Mouse (Mus musculus) heart, postnatal 36 days (tissue): ENCODE measurements at regions not wholly inside any gene's neighbourhood (a gene's known extent, or its start where the extent isn't known, plus 50 kb on each side); places are given as distances from the start of the nearest gene placed in this dataset.

Source experiments
- DNase-seq, 2 experiments: peaks; one replicate each; pipeline ENCODE4 v3.0.0; 2021 to 2022
- intact Hi-C: fragments of 180-260 bp; cut with DNase I; formaldehyde crosslinking; loops from one replicate; pipeline ENCODE4 v1.15.1; 2025

- no peak for DNase-seq
- intact Hi-C loops: no loop called here
Observed at GRCm38 (mm10) chr1:90287251-90287650, 83.5 kb downstream of the Ackr3 start.

- DNase-seq: peak in 1 of 2 experiments; percentile 29
- intact Hi-C loops: no loop called here
Observed at GRCm38 (mm10) chr1:90288892-90289731, 85.3 kb downstream of the Ackr3 start.

- intact Hi-C loops: loop anchor here (2.0 to 5.0 kb wide), 3 partner anchors 78 to 203 kb away; no protein-coding TSS in a partner anchor
- peak in 1 of 2 experiments; percentile 33 for DNase-seq
Observed at GRCm38 (mm10) chr1:90289732-90290215, 86.0 kb downstream of the Ackr3 start.

GRCm38 (mm10) chr1:90290428-90291197 is 86.8 kb downstream of the Ackr3 start:
- intact Hi-C loops: loop anchor here (2.0 to 5.0 kb wide), 3 partner anchors 77 to 202 kb away; no protein-coding TSS in a partner anchor
- DNase-seq: no peak

- DNase-seq: no peak
- intact Hi-C loops: loop anchor here (2.0 to 5.0 kb wide), 3 partner anchors 76 to 201 kb away; no protein-coding TSS in a partner anchor
Observed at GRCm38 (mm10) chr1:90291256-90291655, 87.5 kb downstream of the Ackr3 start.

GRCm38 (mm10) chr1:90297751-90298150 is 94.0 kb downstream of the Ackr3 start:
- no peak for DNase-seq
- intact Hi-C loops: no loop called here

GRCm38 (mm10) chr1:90300229-90300628 is 96.4 kb downstream of the Ackr3 start:
- intact Hi-C loops: no loop called here

GRCm38 (mm10) chr1:90304331-90304730 is 100.6 kb downstream of the Ackr3 start:
- no peak for DNase-seq
- intact Hi-C loops: no loop called here

More at GRCm38 (mm10) chr1:90300229-90300628, 96.4 kb downstream of the Ackr3 start:
- DNase-seq: no peak

- DNase-seq: no peak
- intact Hi-C loops: no loop called here
Observed at GRCm38 (mm10) chr1:90311016-90311415, 107.2 kb downstream of the Ackr3 start.

GRCm38 (mm10) chr1:90311649-90312442 is 108.1 kb downstream of the Ackr3 start:
- DNase-seq: no peak
- intact Hi-C loops: no loop called here

GRCm38 (mm10) chr1:90313750-90314359 is 110.1 kb downstream of the Ackr3 start:
- no peak for DNase-seq
- intact Hi-C loops: no loop called here

- DNase-seq: no peak
- intact Hi-C loops: no loop called here
Observed at GRCm38 (mm10) chr1:90317902-90318301, 114.1 kb downstream of the Ackr3 start.

GRCm38 (mm10) chr1:90318502-90318901 is 114.7 kb downstream of the Ackr3 start:
- intact Hi-C loops: no loop called here
- peak in 1 of 2 experiments; percentile 19 for DNase-seq

GRCm38 (mm10) chr1:90320518-90320917 is 116.7 kb downstream of the Ackr3 start:
- intact Hi-C loops: no loop called here
- no peak for DNase-seq

- intact Hi-C loops: no loop called here
- DNase-seq: no peak
Observed at GRCm38 (mm10) chr1:90321501-90321900, 117.7 kb downstream of the Ackr3 start.

- no peak for DNase-seq
- intact Hi-C loops: no loop called here
Observed at GRCm38 (mm10) chr1:90327237-90327636, 123.5 kb downstream of the Ackr3 start.

GRCm38 (mm10) chr1:90332531-90332930 is 128.8 kb downstream of the Ackr3 start:
- intact Hi-C loops: no loop called here
- no peak for DNase-seq

GRCm38 (mm10) chr1:90333676-90334430 is 130.1 kb downstream of the Ackr3 start:
- DNase-seq: peak in 1 of 2 experiments; percentile 9
- intact Hi-C loops: no loop called here
